Mouse (Mus musculus) right cerebral cortex, adult 18-20 months (tissue): ENCODE measurements around the gene Fbxw9.

Experiments
- DNase-seq: peaks from one replicate; pipeline ENCODE4 v3.0.0; 2022; ENCODE audit warnings: mixed read lengths

The Fbxw9 gene

GRCm38 (mm10) chr8:85059879-85060616 is at the start of gene Fbxw9:
Gene Fbxw9, plus strand, starts transcription at chr8:85060055.
- DNase-seq = peak; percentile 92

GRCm38 (mm10) chr8:85011242-85011641 is 48.6 kb upstream of the Fbxw9 start:
- no peak for DNase-seq

- peak; percentile 82 for DNase-seq
Measured at GRCm38 (mm10) chr8:85013230-85013840, 46.5 kb upstream of the Fbxw9 start.

GRCm38 (mm10) chr8:85014431-85014830 is 45.4 kb upstream of the Fbxw9 start, which contains the start of gene Best2:
Gene Best2, minus strand, starts transcription at chr8:85014531.
- DNase-seq = no peak

GRCm38 (mm10) chr8:85016724-85017123 is 43.1 kb upstream of the Fbxw9 start:
- DNase-seq = no peak

- no peak for DNase-seq
Measured at GRCm38 (mm10) chr8:85017209-85017608, 42.6 kb upstream of the Fbxw9 start.

- no peak for DNase-seq
Measured at GRCm38 (mm10) chr8:85021514-85022055, 38.3 kb upstream of the Fbxw9 start.

- no peak for DNase-seq
Measured at GRCm38 (mm10) chr8:85023846-85024245, 36.0 kb upstream of the Fbxw9 start.

GRCm38 (mm10) chr8:85025098-85025932 is 34.5 kb upstream of the Fbxw9 start, which contains the start of gene Asna1:
Gene Asna1, minus strand, starts transcription at chr8:85025281.
- DNase-seq = peak; percentile 89

GRCm38 (mm10) chr8:85026670-85027515 is 33.0 kb upstream of the Fbxw9 start, which contains the start of gene Trir:
Gene Trir, plus strand, starts transcription at chr8:85026823.
- peak; percentile 96 for DNase-seq

- no peak for DNase-seq
Measured at GRCm38 (mm10) chr8:85027516-85027855, 32.4 kb upstream of the Fbxw9 start.

GRCm38 (mm10) chr8:85027922-85028321 is 31.9 kb upstream of the Fbxw9 start:
- no peak for DNase-seq

- DNase-seq = no peak
Measured at GRCm38 (mm10) chr8:85029271-85029670, 30.6 kb upstream of the Fbxw9 start.

GRCm38 (mm10) chr8:85032622-85033311 is 27.1 kb upstream of the Fbxw9 start:
- no peak for DNase-seq

GRCm38 (mm10) chr8:85033867-85034266 is 26.0 kb upstream of the Fbxw9 start:
- DNase-seq = no peak

GRCm38 (mm10) chr8:85034764-85035163 is 25.1 kb upstream of the Fbxw9 start:
- DNase-seq = peak; percentile 70

- no peak for DNase-seq
Measured at GRCm38 (mm10) chr8:85035165-85035727, 24.6 kb upstream of the Fbxw9 start.

GRCm38 (mm10) chr8:85035728-85036310 is 24.0 kb upstream of the Fbxw9 start:
- DNase-seq = no peak

GRCm38 (mm10) chr8:85036381-85036717 is 23.5 kb upstream of the Fbxw9 start:
- no peak for DNase-seq

GRCm38 (mm10) chr8:85036718-85037365 is 23.0 kb upstream of the Fbxw9 start, which contains the start of gene Tnpo2:
Gene Tnpo2, plus strand, starts transcription at chr8:85036915.
- DNase-seq = peak; percentile 94
